Mouse (Mus musculus) embryonic facial prominence, embryonic 10.5 days (tissue): ENCODE measurements around the gene Gm10197. TPM values are rescaled to one million over a fixed set of nuclear protein-coding genes. Genes with fewer than 3 reads are reported as not detected.

ENCODE experiments used
- DNase-seq: peaks from one replicate; pipeline ENCODE4 v3.0.0-alpha.2; 2017; ENCODE audit warnings: low spot score
- H3K27ac ChIP-seq: fragments of 300-500 bp; sonication (generic); replicated peaks from 2 replicates; pipeline ENCODE4 v1.5.1; 2016; ENCODE audit warnings: mild to moderate bottlenecking
- H3K27me3 ChIP-seq: fragments of 300-500 bp; sonication (generic); replicated peaks from 2 replicates; pipeline ENCODE4 v1.6.1; 2016; ENCODE audit warnings: low read depth, mild to moderate bottlenecking; ENCODE audit not compliant: poor library complexity, severe bottlenecking
- H3K36me3 ChIP-seq: fragments of 300-500 bp; sonication (generic); replicated peaks from 2 replicates; pipeline ENCODE4 v1.6.1; 2016; ENCODE audit warnings: mild to moderate bottlenecking, moderate library complexity
- H3K4me1 ChIP-seq: fragments of 300-500 bp; sonication (generic); 2 replicates; pipeline ENCODE4 v1.6.1; 2016
- H3K4me3 ChIP-seq: fragments of 300-500 bp; sonication (generic); 2 replicates; pipeline ENCODE4 v1.5.1; 2016; ENCODE audit warnings: mild to moderate bottlenecking, moderate library complexity
- H3K9me3 ChIP-seq: fragments of 300-500 bp; sonication (generic); 2 replicates; pipeline ENCODE4 v1.6.1; 2016; ENCODE audit warnings: mild to moderate bottlenecking
- WGBS: fragments of 180-500 bp; shearing (Covaris S2); methylation state at CpG from one replicate; pipeline ENCODE4 v1.1.7; 2016; 5-methylcytosine and 5-hydroxymethylcytosine counted together
- polyA plus RNA-seq: library from polyadenylated mRNA; unstranded; fragments of >200 nt; fragmentation: Nextera tagmentation; extraction: Ambion mirVana; gene quantifications from 2 replicates; pipeline ENCODE4 v1.2.1, GENCODE M21; 2016

The Gm10197 gene
- polyA plus RNA-seq, 1 experiment from 2014 or later = 2.0 TPM

DNA sequence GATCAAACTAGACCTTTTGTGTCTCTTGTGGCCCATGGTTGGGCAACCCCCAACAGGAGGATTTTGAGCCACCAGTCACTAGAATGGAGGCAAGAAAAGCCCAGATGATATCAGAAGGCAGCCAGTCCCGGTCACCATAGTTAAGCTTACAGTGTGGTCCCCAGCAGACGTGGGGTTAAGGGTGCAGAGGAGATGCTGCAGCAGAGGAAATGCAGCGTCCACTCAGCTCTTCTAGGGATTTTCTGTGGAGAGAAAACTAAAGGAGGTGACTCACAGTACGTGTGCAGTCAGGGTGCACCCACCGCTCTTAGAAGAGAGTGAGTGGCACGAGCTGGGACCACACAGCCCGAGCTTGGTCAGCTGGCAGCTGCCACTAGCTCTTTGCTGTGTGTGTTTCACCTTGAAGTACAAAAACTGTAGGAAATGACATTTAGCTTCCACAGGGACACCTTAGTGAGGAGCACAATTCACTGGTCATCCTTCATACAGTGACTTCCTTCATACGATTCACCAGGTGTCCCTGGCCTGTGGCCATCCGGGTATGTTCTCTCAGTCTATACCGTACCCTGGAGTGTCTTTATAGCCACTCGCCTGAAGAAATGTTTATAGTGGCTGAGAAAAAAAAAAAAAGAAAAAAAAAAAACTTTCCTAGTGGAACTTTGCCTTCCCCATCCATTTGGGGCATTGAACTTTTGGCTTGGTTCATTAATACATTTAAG is 5.3 kb downstream of the Gm10197 start:
- no peak overlapping the region for H3K27ac ChIP-seq
- 86% methylated on average over 11 of the region's 11 CpGs for WGBS

DNA sequence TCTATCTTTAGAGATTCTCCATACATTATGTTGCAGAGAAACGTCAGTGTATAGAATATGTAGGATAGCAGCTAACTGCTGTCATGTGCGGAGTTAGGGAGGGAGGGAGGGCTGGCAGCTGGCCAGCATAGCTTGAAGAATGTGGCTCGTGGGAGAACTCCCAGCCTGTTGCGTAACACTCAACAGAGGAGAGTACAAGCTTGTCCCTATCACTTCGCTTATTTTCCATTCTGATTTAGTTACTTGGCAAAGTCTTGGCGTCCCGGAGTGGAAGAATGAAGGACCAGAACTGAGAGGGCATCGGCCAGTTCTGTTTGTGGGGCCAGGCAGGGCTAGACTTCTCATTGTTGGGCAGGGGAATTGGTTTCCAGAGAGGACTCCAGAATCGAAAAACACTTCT is 6.6 kb downstream of the Gm10197 start:
- no peaks in the 10 kb centered on the region for H3K27me3 ChIP-seq
- H3K36me3 ChIP-seq = peaks cover 8% of the 10 kb centered on the region; the same call in 1 of the 2 replicates
- H3K4me3 ChIP-seq = no peak overlapping the region
- H3K4me1 ChIP-seq = peaks cover 12% of the 10 kb centered on the region
- WGBS = 75% methylated on average over 9 of the region's 9 CpGs
- no peaks in the 10 kb centered on the region for H3K9me3 ChIP-seq
- H3K27ac ChIP-seq = no peak overlapping the region
- DNase-seq = no peak

More for the DNA sequence above, 5.3 kb downstream of the Gm10197 start:
- Histone ChIP-seq H3K27me3 (no peaks in the 10 kb centered on the region), H3K4me1 (peaks cover 12% of the 10 kb centered on the region), H3K9me3 (no peaks in the 10 kb centered on the region), H3K36me3 (peaks cover 19% of the 10 kb centered on the region), H3K4me3 (no peak overlapping the region)
- DNase-seq = no peak

DNA sequence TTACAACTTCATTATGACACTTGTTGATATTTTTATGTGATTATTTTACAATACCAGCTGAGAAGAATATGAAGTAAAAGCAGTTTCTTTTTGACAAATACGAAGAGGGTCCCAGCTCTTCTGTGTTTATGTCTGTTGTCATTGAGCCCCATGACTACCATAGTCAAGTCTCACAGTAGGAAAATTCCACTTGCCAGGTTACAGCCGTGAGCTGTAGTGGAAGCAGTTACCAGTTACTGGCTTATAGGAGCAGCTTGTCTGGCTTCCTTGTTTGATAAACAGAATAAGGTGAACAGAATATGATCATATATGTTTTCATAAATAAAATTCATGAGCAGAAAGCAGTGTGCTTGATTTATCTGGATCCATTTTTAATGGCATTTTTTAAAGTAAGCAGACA is 7.0 kb downstream of the Gm10197 start:
- 89% methylated on average over 2 of the region's 2 CpGs for WGBS
- no peaks in the 10 kb centered on the region for H3K9me3 ChIP-seq
- H3K4me3 ChIP-seq = no peak overlapping the region

DNA sequence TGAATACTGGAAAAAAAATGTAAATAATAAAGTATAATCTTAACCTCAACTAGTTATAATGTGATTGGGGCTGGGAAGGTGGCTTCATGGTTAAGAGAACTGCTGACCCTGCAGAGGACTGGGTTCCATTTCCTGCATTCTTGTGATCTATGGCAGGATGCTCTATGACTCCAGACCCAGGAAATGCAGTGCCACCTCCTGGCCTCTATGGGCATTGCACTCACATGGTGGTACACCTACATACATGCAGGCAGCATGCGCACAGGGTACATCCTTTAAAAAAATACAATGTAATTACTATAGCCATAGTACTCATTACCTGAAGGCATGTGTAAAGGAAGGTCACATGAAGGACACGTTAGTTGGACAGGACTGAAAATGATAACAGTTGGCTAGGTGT is 8.6 kb downstream of the Gm10197 start:
- H3K4me3 ChIP-seq = no peak overlapping the region
- peaks cover 8% of the 10 kb centered on the region; the same call in 1 of the 2 replicates for H3K36me3 ChIP-seq
- WGBS = 49% methylated on average over 2 of the region's 2 CpGs
- H3K27ac ChIP-seq = no peak overlapping the region
- peaks cover 7% of the 10 kb centered on the region; the same call in 1 of the 2 replicates for H3K4me1 ChIP-seq
- no peaks in the 10 kb centered on the region for H3K9me3 ChIP-seq
- no peaks in the 10 kb centered on the region for H3K27me3 ChIP-seq
- DNase-seq = peak; percentile 38

More for the DNA sequence above, 7.0 kb downstream of the Gm10197 start:
- no peaks in the 10 kb centered on the region for H3K27me3 ChIP-seq
- DNase-seq = no peak
- H3K27ac ChIP-seq = no peak overlapping the region
- H3K4me1 ChIP-seq = peaks cover 11% of the 10 kb centered on the region
- H3K36me3 ChIP-seq = peaks cover 8% of the 10 kb centered on the region; the same call in 1 of the 2 replicates

DNA sequence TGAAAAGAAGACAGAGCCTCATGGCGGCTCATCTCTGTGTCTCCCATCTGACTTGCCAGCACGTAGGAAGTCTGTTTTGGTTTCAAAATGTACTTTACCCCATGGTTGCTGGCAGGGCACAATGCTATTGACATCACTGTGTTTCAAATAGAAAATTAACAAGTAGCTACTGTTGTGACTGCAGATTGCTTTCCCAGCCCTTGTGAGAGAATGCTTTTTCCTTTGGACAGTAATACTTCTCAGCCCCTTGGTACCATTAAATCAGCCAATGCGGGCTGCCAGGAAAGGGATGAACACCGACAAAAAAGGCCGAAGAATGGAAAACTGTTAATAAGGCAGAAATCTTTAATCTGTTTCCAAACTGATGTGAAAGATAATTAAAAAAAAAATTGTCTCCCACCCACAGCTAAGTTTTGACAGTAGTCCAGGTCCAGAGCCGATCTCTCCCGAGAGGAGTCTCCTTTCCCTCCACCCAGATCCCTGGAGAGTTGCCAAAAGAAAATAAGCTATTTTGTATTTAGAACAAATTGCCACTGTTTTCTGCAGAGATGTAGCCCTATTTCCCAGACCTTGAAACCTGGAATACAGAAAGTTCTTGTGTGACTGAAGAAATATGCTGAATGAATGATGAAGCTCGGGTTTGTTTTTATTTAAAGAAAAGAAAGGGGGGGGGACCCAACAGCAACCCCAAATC is 11.2 kb downstream of the Gm10197 start:
- Histone ChIP-seq H3K36me3 (peaks cover 18% of the 10 kb centered on the region), H3K4me3 (no peak overlapping the region), H3K9me3 (no peaks in the 10 kb centered on the region), H3K4me1 (peaks cover 4% of the 10 kb centered on the region; the same call in 1 of the 2 replicates), H3K27me3 (no peaks in the 10 kb centered on the region), H3K27ac (no peak overlapping the region)
- WGBS = 82% methylated on average over 8 of the region's 8 CpGs
- no peak for DNase-seq

DNA sequence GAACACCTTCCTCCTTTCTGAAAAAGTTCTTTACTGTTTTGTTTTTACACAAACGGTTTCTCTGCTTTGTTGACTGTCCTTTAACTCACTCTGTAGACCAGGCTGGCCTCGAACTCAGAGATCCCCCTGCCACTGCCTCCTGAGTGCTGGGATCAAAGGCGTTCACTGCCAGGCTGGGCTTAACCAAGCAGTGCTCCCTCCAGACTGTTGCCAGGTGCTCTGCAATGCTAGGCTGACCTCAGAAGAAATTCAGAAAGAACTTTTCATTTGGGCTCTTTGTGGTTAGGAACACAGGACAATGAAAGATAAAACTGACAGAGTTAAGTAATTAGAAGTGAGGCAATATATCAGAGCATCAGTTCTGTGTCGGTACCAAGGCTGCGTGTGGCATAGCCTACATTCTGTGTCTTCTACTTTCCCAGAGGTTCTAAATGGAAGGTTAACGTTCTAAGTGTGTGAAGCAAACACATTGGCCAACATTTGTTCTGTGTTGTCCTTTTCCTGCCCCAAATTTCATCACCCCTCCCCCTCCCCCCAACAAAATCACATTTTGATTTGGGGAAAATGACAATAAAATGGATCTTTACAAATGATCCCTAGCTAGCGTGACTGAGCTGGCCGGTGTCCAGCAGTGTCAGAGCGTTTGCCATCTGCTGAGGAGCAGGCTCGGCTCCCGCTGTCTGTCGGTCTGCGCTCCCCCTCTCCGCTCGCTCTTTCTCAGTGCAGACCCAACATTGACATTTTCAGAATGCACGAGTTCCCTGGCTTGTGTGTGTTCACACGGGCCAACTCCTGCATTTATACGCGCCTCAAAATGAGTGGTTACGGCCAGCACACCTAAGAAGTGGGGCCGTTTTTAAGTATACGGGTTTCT is 12.2 kb downstream of the Gm10197 start:
- Histone ChIP-seq H3K27me3 (no peaks in the 10 kb centered on the region), H3K4me3 (no peak overlapping the region), H3K27ac (no peak overlapping the region), H3K4me1 (0 out of 2 replicates have a peak, but pooled peaks cover 4% of the 10 kb centered on the region), H3K9me3 (no peaks in the 10 kb centered on the region), H3K36me3 (peaks cover 18% of the 10 kb centered on the region)
- 83% methylated on average over 22 of the region's 22 CpGs for WGBS
- no peak for DNase-seq

DNA sequence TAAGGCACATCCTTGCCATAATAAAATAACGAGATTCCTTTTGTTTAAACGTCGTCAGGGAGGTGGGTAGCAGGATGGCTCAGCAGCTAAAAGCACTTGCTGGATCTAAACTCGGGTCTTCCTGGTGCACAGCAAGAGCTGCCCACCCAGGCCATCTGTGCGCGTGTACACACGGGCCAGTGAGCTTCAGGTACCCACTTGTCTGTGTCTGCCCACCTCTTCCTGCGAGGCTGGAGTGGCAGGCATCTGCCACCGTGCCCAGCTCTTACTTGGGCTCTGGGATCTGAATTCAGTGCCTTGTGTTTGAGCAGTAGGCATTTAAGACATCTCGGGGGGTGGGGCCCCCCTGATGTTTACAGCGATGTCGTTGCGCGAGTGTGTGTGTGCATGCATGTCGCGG is 16.5 kb downstream of the Gm10197 start:
- Histone ChIP-seq H3K4me3 (no peak overlapping the region), H3K9me3 (no peaks in the 10 kb centered on the region), H3K4me1 (0 out of 2 replicates have a peak, but pooled peaks cover 4% of the 10 kb centered on the region), H3K27ac (no peak overlapping the region), H3K36me3 (peaks cover 27% of the 10 kb centered on the region), H3K27me3 (no peaks in the 10 kb centered on the region)
- WGBS = 89% methylated on average over 16 of the region's 16 CpGs
- DNase-seq = no peak

DNA sequence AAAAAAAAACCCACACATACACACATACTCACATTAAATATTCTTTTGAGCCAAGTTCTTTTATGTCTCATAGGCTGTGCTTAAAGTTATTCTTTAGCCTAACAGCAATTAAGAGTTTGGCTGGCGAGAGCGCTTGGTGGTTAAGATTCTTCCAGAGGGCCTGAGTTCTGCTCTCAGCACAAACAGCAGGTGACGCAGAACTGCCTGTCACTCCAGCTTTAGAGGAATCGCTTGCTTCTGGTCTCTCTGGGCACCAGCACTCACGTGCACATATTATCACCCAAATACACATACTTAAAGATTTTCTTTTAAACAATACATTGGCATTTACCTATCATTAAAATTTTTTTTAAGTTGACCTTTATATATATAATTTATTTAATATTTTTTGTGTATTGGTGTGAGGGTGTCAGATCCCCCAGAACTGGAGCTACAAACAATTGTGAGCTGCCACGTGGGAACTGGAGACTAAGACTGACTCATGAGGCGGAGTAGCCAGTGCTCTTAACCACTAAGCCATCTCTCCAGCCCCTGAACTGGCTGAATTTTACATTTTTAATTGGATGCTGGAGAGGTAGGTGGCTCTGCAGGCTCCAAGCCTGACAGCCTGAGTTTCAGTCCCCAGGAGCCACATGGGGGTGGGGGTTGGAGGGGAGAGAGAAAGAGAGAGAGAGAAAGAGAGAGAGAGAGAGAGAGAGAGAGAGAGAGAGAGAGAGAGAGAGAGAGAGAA is 17.1 kb downstream of the Gm10197 start:
- H3K4me3 ChIP-seq = no peak overlapping the region
- 84% methylated on average over 7 of the region's 7 CpGs for WGBS

DNA sequence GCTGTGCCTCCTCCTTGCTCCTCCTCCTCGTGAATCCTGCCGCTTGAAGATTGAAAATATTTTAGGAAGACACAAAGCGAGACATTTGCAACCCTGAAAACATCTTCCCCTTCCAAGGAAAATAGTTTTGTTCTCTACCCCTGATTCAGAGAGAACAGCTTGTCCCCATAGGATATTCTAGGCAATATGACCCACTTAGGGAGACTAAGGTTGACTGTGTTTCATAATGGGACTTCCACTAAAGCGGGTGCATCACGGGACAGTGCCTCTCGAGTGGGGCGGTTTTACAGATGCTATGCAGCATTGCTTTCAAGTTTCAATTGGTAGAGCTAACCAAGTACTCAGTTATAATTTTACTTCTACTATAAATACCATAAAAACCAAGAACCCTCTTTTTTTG is 17.7 kb downstream of the Gm10197 start:
- DNase-seq = no peak
- no peaks in the 10 kb centered on the region for H3K27me3 ChIP-seq
- no peaks in the 10 kb centered on the region for H3K9me3 ChIP-seq
- H3K36me3 ChIP-seq = peaks cover 32% of the 10 kb centered on the region
- WGBS = 90% methylated on average over 7 of the region's 7 CpGs
- H3K27ac ChIP-seq = no peak overlapping the region
- 0 out of 2 replicates have a peak, but pooled peaks cover 4% of the 10 kb centered on the region for H3K4me1 ChIP-seq
- no peak overlapping the region for H3K4me3 ChIP-seq

More for the DNA sequence above, 17.1 kb downstream of the Gm10197 start:
- H3K27me3 ChIP-seq = no peaks in the 10 kb centered on the region
- H3K9me3 ChIP-seq = no peaks in the 10 kb centered on the region
- H3K27ac ChIP-seq = no peak overlapping the region
- 0 out of 2 replicates have a peak, but pooled peaks cover 4% of the 10 kb centered on the region for H3K4me1 ChIP-seq
- DNase-seq = no peak
- H3K36me3 ChIP-seq = peaks cover 32% of the 10 kb centered on the region

DNA sequence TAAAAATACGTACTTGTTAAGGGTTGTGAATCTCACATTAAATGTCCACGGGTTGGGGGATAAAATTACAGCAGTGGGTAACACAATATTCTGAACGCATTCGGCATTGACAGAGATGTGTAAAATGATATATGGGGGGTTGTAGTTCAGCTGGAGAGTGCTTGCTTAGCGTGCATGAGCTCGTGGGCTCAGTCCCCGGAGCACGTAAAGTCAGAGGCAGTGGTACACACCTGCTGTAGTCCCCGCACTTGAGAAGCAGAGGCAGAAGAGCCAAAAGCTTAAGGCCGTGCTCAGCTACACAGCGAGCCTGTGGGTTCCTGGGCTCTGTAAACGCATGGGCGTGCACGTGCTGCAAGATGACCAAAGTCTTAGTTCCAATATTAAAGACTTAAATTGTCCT is 25.8 kb downstream of the Gm10197 start:
- Histone ChIP-seq H3K4me1 (peaks cover 19% of the 10 kb centered on the region; the same call in 1 of the 2 replicates), H3K9me3 (no peaks in the 10 kb centered on the region), H3K4me3 (no peak overlapping the region), H3K27ac (no peak overlapping the region), H3K36me3 (peaks cover 24% of the 10 kb centered on the region), H3K27me3 (no peaks in the 10 kb centered on the region)
- no peak for DNase-seq
- 72% methylated on average over 14 of the region's 14 CpGs for WGBS

DNA sequence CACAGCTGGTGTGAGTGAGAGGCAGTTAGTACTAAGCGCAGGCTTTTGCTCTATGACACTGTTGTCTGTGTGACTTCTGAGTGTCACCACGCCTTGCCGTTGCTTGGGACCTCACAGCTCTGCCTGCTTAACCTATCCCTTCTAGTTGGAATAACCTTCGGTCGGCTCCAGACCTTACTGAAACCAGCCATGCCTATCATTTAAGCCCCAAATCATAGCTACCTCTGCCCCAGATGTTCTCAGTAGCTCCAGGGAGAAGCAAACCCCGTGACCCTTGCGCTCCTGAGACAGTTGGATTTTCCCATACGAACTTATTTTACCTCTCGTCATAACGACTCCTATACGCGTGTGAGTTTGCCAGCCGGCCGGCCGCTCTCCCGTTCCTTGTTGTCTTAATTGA is 27.5 kb downstream of the Gm10197 start:
- Histone ChIP-seq H3K4me3 (no peak overlapping the region), H3K9me3 (no peaks in the 10 kb centered on the region), H3K4me1 (peaks cover 29% of the 10 kb centered on the region), H3K27me3 (no peaks in the 10 kb centered on the region), H3K27ac (no peak overlapping the region), H3K36me3 (peaks cover 15% of the 10 kb centered on the region)
- DNase-seq = no peak
- 89% methylated on average over 16 of the region's 16 CpGs for WGBS
